Mouse (Mus musculus) intestine, embryonic 14.5 days (tissue): ENCODE data around the gene Rab30. TPM values are rescaled to one million over a fixed set of nuclear protein-coding genes. Genes with fewer than 3 reads are reported as not detected.
A peak's percentile ranks its signal among the peaks of the same experiment; 100 is the strongest.

Source experiments
- ATAC-seq: fragments of 200-750 bp; cut with Nextera tagmentation; replicated peaks from 2 replicates; pipeline ENCODE4 v1.8.0; 2017; ENCODE audit warnings: low read depth, moderate number of reproducible peaks, moderate TSS enrichment, moderate library complexity; ENCODE audit not compliant: low FRiP score, low TSS enrichment
- DNase-seq: peaks from one replicate; pipeline ENCODE4 v3.0.0-alpha.2; 2018; ENCODE audit warnings: low spot score
- H3K27ac ChIP-seq: fragments of 300-500 bp; sonication (generic); 2 replicates; pipeline ENCODE4 v1.5.1; 2014; ENCODE audit warnings: low read depth, mild to moderate bottlenecking, control low read depth
- H3K27me3 ChIP-seq: fragments of 300-500 bp; sonication (generic); replicated peaks from 2 replicates; pipeline ENCODE4 v1.6.1; 2014; ENCODE audit warnings: low read length, control low read depth; ENCODE audit not compliant: control insufficient read depth, insufficient read depth
- H3K36me3 ChIP-seq: fragments of 300-500 bp; sonication (generic); 2 replicates; pipeline ENCODE4 v1.6.1; 2014; ENCODE audit warnings: low read length, control low read depth; ENCODE audit not compliant: control insufficient read depth, insufficient read depth
- H3K4me1 ChIP-seq: fragments of 300-500 bp; sonication (generic); replicated peaks from 2 replicates; pipeline ENCODE4 v1.6.1; 2014; ENCODE audit warnings: low read length, control low read depth, mixed read lengths; ENCODE audit not compliant: control insufficient read depth, insufficient read depth
- H3K4me2 ChIP-seq: fragments of 300-500 bp; sonication (generic); 2 replicates; pipeline ENCODE4 v1.6.1; 2014; ENCODE audit warnings: low read length
- H3K4me3 ChIP-seq: fragments of 300-500 bp; sonication (generic); 2 replicates; pipeline ENCODE4 v1.5.1; 2014; ENCODE audit warnings: low read depth, low read length, control low read depth, mixed read lengths
- H3K9ac ChIP-seq: fragments of 300-500 bp; sonication (generic); 2 replicates; pipeline ENCODE4 v1.6.1; 2014; ENCODE audit warnings: mild to moderate bottlenecking, low read length
- H3K9me3 ChIP-seq: fragments of 300-500 bp; sonication (generic); 2 replicates; pipeline ENCODE4 v1.6.1; 2016; ENCODE audit warnings: low read length, control low read depth; ENCODE audit not compliant: control insufficient read depth
- WGBS: fragments of 180-500 bp; shearing (Covaris S2); extraction: QIAGEN DNeasy Blood & Tissue Kit; methylation state at CpG from one replicate; pipeline ENCODE4 v1.1.7; 2014; 5-methylcytosine and 5-hydroxymethylcytosine counted together
- polyA plus RNA-seq: library from polyadenylated mRNA; unstranded; fragments of >200 nt; fragmentation: Nextera tagmentation; extraction: Ambion mirVana; gene quantifications from 2 replicates; pipeline ENCODE4 v1.2.1, GENCODE M21; 2014

Gene Rab30
- polyA plus RNA-seq, 1 experiment from 2014 or later, result 19.1 TPM

- no peaks in the 10 kb centered on the region for H3K9me3 ChIP-seq
- H3K27me3 ChIP-seq, result no peaks in the 10 kb centered on the region
- H3K27ac ChIP-seq, result no peak overlapping the region
- ATAC-seq (no peak), DNase-seq (no peak)
- no peaks in the 10 kb centered on the region for H3K4me1 ChIP-seq
- no peak overlapping the region for H3K9ac ChIP-seq
- H3K4me3 ChIP-seq, result no peak overlapping the region
- no peaks in the 10 kb centered on the region for H3K36me3 ChIP-seq
- H3K4me2 ChIP-seq, result no peak overlapping the region
- 79% methylated on average over 7 of the region's 7 CpGs for WGBS
Measured at GRCm38 (mm10) chr7:92811667-92812279, 70.4 kb downstream of the Rab30 start.

GRCm38 (mm10) chr7:92817242-92817641 is 75.8 kb downstream of the Rab30 start:
- no peak overlapping the region for H3K9ac ChIP-seq
- H3K36me3 ChIP-seq, result no peaks in the 10 kb centered on the region
- WGBS, result 75% methylated on average over 2 of the region's 2 CpGs
- H3K27me3 ChIP-seq, result no peaks in the 10 kb centered on the region
- H3K9me3 ChIP-seq, result no peaks in the 10 kb centered on the region
- DNase-seq (no peak), ATAC-seq (no peak)
- H3K4me2 ChIP-seq, result no peak overlapping the region
- H3K27ac ChIP-seq, result no peak overlapping the region
- H3K4me1 ChIP-seq, result peaks cover 13% of the 10 kb centered on the region
- no peak overlapping the region for H3K4me3 ChIP-seq

- H3K9ac ChIP-seq, result no peak overlapping the region
- no peak for DNase-seq
- H3K4me1 ChIP-seq, result peaks cover 18% of the 10 kb centered on the region
- no peak overlapping the region for H3K4me3 ChIP-seq
- no peak overlapping the region for H3K27ac ChIP-seq
- no peak for ATAC-seq
- H3K27me3 ChIP-seq, result no peaks in the 10 kb centered on the region
- no peaks in the 10 kb centered on the region for H3K36me3 ChIP-seq
- H3K9me3 ChIP-seq, result no peaks in the 10 kb centered on the region
- 75% methylated on average over 9 of the region's 9 CpGs for WGBS
- no peak overlapping the region for H3K4me2 ChIP-seq
Measured at GRCm38 (mm10) chr7:92817886-92818285, 76.5 kb downstream of the Rab30 start.

GRCm38 (mm10) chr7:92819656-92820055 is 78.3 kb downstream of the Rab30 start:
- no peak overlapping the region for H3K4me2 ChIP-seq
- no peaks in the 10 kb centered on the region for H3K27me3 ChIP-seq
- WGBS, result 75% methylated on average over 11 of the region's 11 CpGs
- DNase-seq, result no peak
- H3K9ac ChIP-seq, result no peak overlapping the region
- no peaks in the 10 kb centered on the region for H3K9me3 ChIP-seq
- H3K36me3 ChIP-seq, result no peaks in the 10 kb centered on the region
- no peak overlapping the region for H3K4me3 ChIP-seq
- peaks cover 19% of the 10 kb centered on the region for H3K4me1 ChIP-seq
- ATAC-seq, result no peak
- no peak overlapping the region for H3K27ac ChIP-seq

- no peak overlapping the region for H3K27ac ChIP-seq
- ATAC-seq (no peak), DNase-seq (no peak)
- no peaks in the 10 kb centered on the region for H3K36me3 ChIP-seq
- no peak overlapping the region for H3K4me2 ChIP-seq
- no peak overlapping the region for H3K9ac ChIP-seq
- H3K4me3 ChIP-seq, result no peak overlapping the region
- no peaks in the 10 kb centered on the region for H3K9me3 ChIP-seq
- H3K27me3 ChIP-seq, result no peaks in the 10 kb centered on the region
- peaks cover 19% of the 10 kb centered on the region for H3K4me1 ChIP-seq
- WGBS, result 88% methylated on average over 1 of the region's 1 CpGs
Measured at GRCm38 (mm10) chr7:92820410-92820809, 79.0 kb downstream of the Rab30 start.

GRCm38 (mm10) chr7:92820941-92821465 is 79.6 kb downstream of the Rab30 start:
- DNase-seq (no peak), ATAC-seq (no peak)
- H3K27ac ChIP-seq, result peak overlapping the region; percentile 76
- WGBS, result 62% methylated on average over 7 of the region's 7 CpGs
- H3K27me3 ChIP-seq, result no peaks in the 10 kb centered on the region
- H3K9ac ChIP-seq, result no peak overlapping the region
- no peaks in the 10 kb centered on the region for H3K36me3 ChIP-seq
- H3K4me1 ChIP-seq, result peaks cover 19% of the 10 kb centered on the region
- no peaks in the 10 kb centered on the region for H3K9me3 ChIP-seq
- H3K4me3 ChIP-seq, result no peak overlapping the region
- no peak overlapping the region for H3K4me2 ChIP-seq

- peak overlapping the region; percentile 9 for H3K4me2 ChIP-seq
- 27% methylated on average over 4 of the region's 4 CpGs for WGBS
- no peak overlapping the region for H3K4me3 ChIP-seq
- no peaks in the 10 kb centered on the region for H3K9me3 ChIP-seq
- H3K36me3 ChIP-seq, result no peaks in the 10 kb centered on the region
- H3K27ac ChIP-seq, result peak overlapping the region; percentile 76
- ATAC-seq (no peak), DNase-seq (no peak)
- H3K4me1 ChIP-seq, result peaks cover 19% of the 10 kb centered on the region
- H3K9ac ChIP-seq, result no peak overlapping the region
- H3K27me3 ChIP-seq, result no peaks in the 10 kb centered on the region
Measured at GRCm38 (mm10) chr7:92821871-92822270, 80.5 kb downstream of the Rab30 start.

GRCm38 (mm10) chr7:92822409-92823101 is 81.2 kb downstream of the Rab30 start:
- Histone ChIP-seq H3K9me3 (no peaks in the 10 kb centered on the region), H3K36me3 (no peaks in the 10 kb centered on the region), H3K4me2 (peak overlapping the region; percentile 9), H3K4me1 (peaks cover 19% of the 10 kb centered on the region), H3K27me3 (no peaks in the 10 kb centered on the region), H3K9ac (no peak overlapping the region), H3K4me3 (no peak overlapping the region), H3K27ac (peak overlapping the region; percentile 76)
- DNase-seq (no peak), ATAC-seq (peak; percentile 65; the same call in 1 of the 2 replicates)
- WGBS, result 21% methylated on average over 1 of the region's 1 CpGs

- Histone ChIP-seq H3K27me3 (no peaks in the 10 kb centered on the region), H3K4me1 (peaks cover 16% of the 10 kb centered on the region), H3K4me3 (no peak overlapping the region), H3K9me3 (no peaks in the 10 kb centered on the region), H3K27ac (no peak overlapping the region), H3K9ac (no peak overlapping the region), H3K36me3 (no peaks in the 10 kb centered on the region), H3K4me2 (no peak overlapping the region)
- DNase-seq (no peak), ATAC-seq (no peak)
- 77% methylated on average over 3 of the region's 3 CpGs for WGBS
Measured at GRCm38 (mm10) chr7:92826248-92826647, 84.8 kb downstream of the Rab30 start.
